9 mouse cellular contexts compared by ENCODE assay signal in genomic region chr3:27466297-27466901, GRCm38 (mm10).
A peak's percentile ranks its signal among the peaks of the same experiment; 100 is the strongest.
DNase-seq lines count a peak whose midpoint lies in the region; ATAC-seq and TF ChIP-seq lines count a peak whose summit lies in the region.
"Had no signal": no experiment of that assay in that cellular context is flagged by ENCODE, and none has a peak within 500 bp of the region (broad histone marks: within the 10 kb centered on the region; RNA-seq: fewer than 3 reads in every experiment).

No protein-coding gene starts in this region.

- dilution Hi-C loops in CH12.LX (cut with MboI; ENCODE audit: extremely low pct_ligation_motif_present, extremely low pct_unique_long_range_greater_than_20kb, low sequenced_read_pairs) = no loop called here

- in situ Hi-C loops in CH12.LX (cut with MboI; ENCODE audit: low pct_ligation_motif_present, low pct_unique_long_range_greater_than_20kb, low sequenced_read_pairs) = loop anchor here (10.0 to 25.0 kb wide), 3 partner anchors 132 to 1278 kb away; no protein-coding TSS in a partner anchor

- peak; percentile 65 to 80; a peak in 3 of 4 replicates for TF ChIP-seq CTCF in CH12.LX (conservative IDR thresholded peaks at IDR 0.05 in 1 of 2, IDR thresholded peaks at IDR 0.05 in 1 of 2; ENCODE audit: low read depth in 2 of 2, low read length in 2 of 2)

- no peak overlapping the region for H3K27ac ChIP-seq in CH12.LX (ENCODE audit: insufficient read depth, low read depth)
- H3K27ac ChIP-seq: lung, embryonic 15.5 days had no signal

- no peaks in the 10 kb centered on the region for H3K79me2 ChIP-seq in CH12.LX (replicated peaks; ENCODE audit: control insufficient read depth, extremely low read depth, insufficient read depth, poor library complexity, severe bottlenecking)

- H3K36me3 ChIP-seq in CH12.LX (replicated peaks in 1 of 2; ENCODE audit: control insufficient read depth in 1 of 2, insufficient read depth in 1 of 2, low read length in 1 of 2) = no peaks in the 10 kb centered on the region
- no peaks in the 10 kb centered on the region for H3K36me3 ChIP-seq in splenic B cell, adult 2 months (ENCODE audit: control insufficient read depth, insufficient read depth, low read length, poor library complexity, severe bottlenecking)

- TF ChIP-seq EP300 in CH12.LX (IDR thresholded peaks at IDR 0.05; ENCODE audit: low read length) = no peak

- no peaks in the 10 kb centered on the region for H3K9me3 ChIP-seq in CH12.LX (replicated peaks; ENCODE audit: low read length)
- H3K9me3 ChIP-seq: lung, embryonic 15.5 days had no signal

- H3K4me1 ChIP-seq in CH12.LX (ENCODE audit: control insufficient read depth in 1 of 2, insufficient read depth in 2 of 2) = peaks cover 17 to 20% of the 10 kb centered on the region in 2 experiments
- H3K4me1 ChIP-seq: lung, embryonic 15.5 days had no signal

- no peak for TF ChIP-seq POLR2A in CH12.LX (IDR thresholded peaks at IDR 0.05; ENCODE audit: low read depth, low read length)

- H3K9ac ChIP-seq in CH12.LX (ENCODE audit: insufficient read depth, low read depth) = no peak overlapping the region
- H3K9ac ChIP-seq: lung, embryonic 15.5 days had no signal

- ATAC-seq in erythroblast, adult 5-6 weeks (replicated peaks; ENCODE audit: low FRiP score, poor library complexity, severe bottlenecking) = no peak

- peak; percentile 37 to 71 for DNase-seq in heart, adult 9 months (ENCODE audit: low spot score in 2 of 2)
- no peak for DNase-seq in heart, postnatal 25 days (ENCODE audit: low spot score)
- peak; percentile 49 for DNase-seq in CH12.LX (ENCODE audit: extremely low read depth)
- peak; percentile 7 for DNase-seq in c-Kit-positive CD71-positive TER-119-positive erythroid progenitor cells, embryonic 14.5 days (ENCODE audit: low spot score)
- DNase-seq in heart, postnatal 10 days = peak; percentile 83
- DNase-seq in left cerebral cortex, postnatal 4 days = peak; percentile 23
- DNase-seq in splenic B cell, adult 2 months (ENCODE audit: low read depth, low spot score) = peak; percentile 46

- H3K27me3 ChIP-seq in CH12.LX (replicated peaks) = no peaks in the 10 kb centered on the region
- H3K27me3 ChIP-seq in splenic B cell, adult 2 months (ENCODE audit: control insufficient read depth, insufficient read depth, low read length, poor library complexity, severe bottlenecking) = no peaks in the 10 kb centered on the region
- H3K27me3 ChIP-seq: lung, embryonic 15.5 days had no signal

- no peak overlapping the region for H3K4me3 ChIP-seq in CH12.LX (replicated peaks in 1 of 3; ENCODE audit: low read depth in 2 of 3, low read length in 2 of 3, poor library complexity in 1 of 3)
- H3K4me3 ChIP-seq: lung, embryonic 15.5 days had no signal

- intact Hi-C loops in heart, postnatal 25 days (cut with DNase I) = loop anchor here (5.0 kb wide), 2 partner anchors 214 to 246 kb away; partner anchors contain the start of gene Fndc3b
- intact Hi-C loops in heart, postnatal 10 days (cut with DNase I) = loop anchor here (5.0 kb wide), 4 partner anchors 214 to 396 kb away; partner anchors contain the start of gene Nceh1
- intact Hi-C loops in left cerebral cortex, postnatal 4 days (cut with DNase I) = loop anchor here (10.0 kb wide), 3 partner anchors 212 to 508 kb away; partner anchors contain the start of gene Nceh1

- no peak overlapping the region for H3K4me2 ChIP-seq in CH12.LX (ENCODE audit: insufficient read depth, low read depth, poor library complexity, severe bottlenecking)
- H3K4me2 ChIP-seq: lung, embryonic 15.5 days had no signal

- TF ChIP-seq RAD21 in CH12.LX (IDR thresholded peaks at IDR 0.05; ENCODE audit: low read depth, low read length) = peak; percentile 83

TF ChIP-seq in CH12.LX, 34 proteins besides CTCF, POLR2A, EP300 and RAD21:
- TF ChIP-seq NELFE (IDR thresholded peaks at IDR 0.05; ENCODE audit: low read depth, low read length) (peak; percentile 33; the same call in 1 of the 2 replicates), ZNF384 (IDR thresholded peaks at IDR 0.05; ENCODE audit: low read depth, low read length) (peak; percentile 39; the same call in 1 of the 2 replicates), JUND (conservative IDR thresholded peaks at IDR 0.05; ENCODE audit: low read depth, low read length) (0 out of 2 replicates have a peak, but pooled peaks have one; percentile 20), MEF2A (IDR thresholded peaks at IDR 0.05; ENCODE audit: borderline replicate concordance, low read depth, low read length) (0 out of 2 replicates have a peak, but pooled peaks have one; percentile 21), RCOR1 (conservative IDR thresholded peaks at IDR 0.05; ENCODE audit: low read depth, low read length) (no peak), ETS1 (conservative IDR thresholded peaks at IDR 0.05; ENCODE audit: low read depth, low read length) (no peak), SMC3 (IDR thresholded peaks at IDR 0.05; ENCODE audit: low read depth, low read length) (peak; percentile 66), HCFC1 (IDR thresholded peaks at IDR 0.05; ENCODE audit: low read depth, low read length) (no peak), MAZ (IDR thresholded peaks at IDR 0.05; ENCODE audit: low read depth, low read length) (no peak)
